Mouse (Mus musculus) ES-E14 (cell line): Measurements from ENCODE around the gene Gm7029.
A peak's percentile ranks its signal among the peaks of the same experiment; 100 is the strongest.

ENCODE experiments used
- CHD2 ChIP-seq: IDR thresholded peaks from 2 replicates; pipeline ENCODE4 v1.6.1; 2014; ENCODE audit warnings: mild to moderate bottlenecking, low read depth, low read length, inconsistent platforms
- MAFK ChIP-seq: IDR thresholded peaks from 2 replicates; pipeline ENCODE4 v1.6.1; 2014; ENCODE audit warnings: mild to moderate bottlenecking, low read depth, low read length, inconsistent platforms; ENCODE audit not compliant: insufficient read depth
- ZNF384 ChIP-seq: IDR thresholded peaks from 2 replicates; pipeline ENCODE4 v1.6.1; 2012; ENCODE audit warnings: low read depth, low read length, inconsistent platforms

- TF ChIP-seq MAFK (peak; percentile 67; the same call in 1 of the 2 replicates), CHD2 (no peak), ZNF384 (no peak)
These were observed 17.0 kb downstream of the Gm7029 start, which contains the start of gene Kifc1 for GRCm38 (mm10) chr17:33890533-33891059.
